Mouse (Mus musculus): ENCODE data around the gene Fam189a1. TPM values are rescaled to one million over a fixed set of nuclear protein-coding genes. Genes with fewer than 3 reads are reported as not detected.

The Fam189a1 gene
- polyA plus RNA-seq, 1 experiment = not detected

DNA sequence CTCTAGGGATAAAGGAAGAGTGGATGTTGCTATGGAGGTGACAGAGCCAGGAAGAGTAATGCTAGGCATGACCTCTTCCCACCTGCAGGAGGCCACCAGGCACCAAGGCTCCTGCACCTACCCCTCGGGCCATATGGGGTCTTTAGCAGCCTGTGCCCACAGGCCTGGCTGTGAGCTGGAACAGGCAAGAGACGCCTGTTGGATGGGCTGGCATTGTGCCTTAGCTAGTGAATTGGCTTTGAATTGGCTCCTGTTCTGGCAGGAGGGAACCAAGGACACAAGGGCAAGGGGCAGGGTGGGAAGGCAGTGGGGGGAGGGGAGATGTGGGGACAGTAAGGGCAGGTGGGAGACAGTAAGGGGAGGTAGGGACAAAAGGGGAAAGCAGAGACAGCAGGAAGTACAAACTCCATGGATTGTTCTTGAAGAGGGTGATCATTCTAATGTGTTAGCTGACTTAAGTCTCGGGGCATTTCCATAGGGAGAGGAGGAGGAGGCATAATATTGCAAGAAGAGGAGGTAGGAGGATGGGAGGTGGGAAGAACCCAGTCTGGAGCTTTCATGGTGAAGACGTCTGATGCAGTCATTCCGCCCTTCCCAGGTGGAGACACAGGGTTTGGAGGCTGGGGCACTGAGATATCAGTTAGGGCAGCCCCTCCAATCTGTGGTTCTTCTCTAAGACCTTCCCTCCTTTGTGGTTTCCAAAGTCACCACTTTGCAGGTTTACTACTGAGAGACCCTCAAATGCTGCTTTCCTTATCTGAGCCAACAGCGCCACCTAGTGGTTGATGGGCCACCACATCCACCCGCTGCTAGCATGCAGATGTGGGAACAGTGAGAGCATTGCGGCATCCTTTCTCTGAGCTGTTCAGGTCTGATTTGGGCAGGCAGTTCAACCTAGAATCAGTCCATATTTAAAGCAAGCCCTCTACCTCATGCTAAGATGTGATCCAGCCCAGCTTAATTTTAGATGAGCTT, 414.8 kb downstream of the Fam189a1 start:
- no peak for TF ChIP-seq GATA1 (IDR thresholded peaks at IDR 0.05; ENCODE audit: low read length)

DNA sequence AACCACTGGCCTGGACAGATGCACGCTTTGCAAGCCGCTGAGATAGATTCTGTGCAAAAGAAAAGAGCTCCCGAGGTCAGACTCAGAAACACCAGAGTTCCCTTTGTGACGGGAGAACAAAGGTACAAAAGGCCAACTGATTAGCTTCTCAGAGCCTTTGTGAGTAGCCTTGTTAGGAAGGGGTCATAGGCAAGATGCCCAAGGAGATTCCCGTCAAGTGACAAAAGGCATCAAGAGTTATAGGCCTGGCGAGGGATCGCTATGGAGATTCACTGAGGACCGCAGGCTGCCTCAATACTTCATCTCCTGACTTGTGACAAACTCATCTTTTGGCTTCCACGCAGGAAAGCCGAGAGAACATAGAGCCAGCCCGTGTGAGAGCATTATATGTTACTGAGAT, 417.2 kb downstream of the Fam189a1 start:
- no peak for TF ChIP-seq GATA1 (IDR thresholded peaks at IDR 0.05; ENCODE audit: low read length)

DNA sequence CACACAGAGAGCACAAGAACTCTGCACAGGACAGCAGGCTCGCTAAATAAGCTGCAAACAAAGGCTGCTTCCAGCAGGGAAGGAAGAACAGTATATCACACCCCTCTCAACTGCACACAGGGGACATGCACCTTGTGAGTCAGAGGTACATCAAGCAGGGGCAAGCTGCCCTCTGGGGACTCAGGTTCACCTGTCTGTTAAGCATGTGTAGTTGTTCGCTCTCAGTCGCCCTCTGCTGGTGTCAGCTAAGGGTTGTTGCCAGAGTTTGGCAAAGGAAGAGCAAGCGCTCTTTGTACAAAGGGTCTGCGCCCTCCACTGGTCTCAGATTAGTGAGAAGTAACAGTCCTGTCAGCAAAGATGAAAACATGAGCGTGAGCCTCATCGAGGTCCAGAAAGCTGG, 426.6 kb downstream of the Fam189a1 start:
- no peak for TF ChIP-seq GATA1 (IDR thresholded peaks at IDR 0.05; ENCODE audit: low read length)

DNA sequence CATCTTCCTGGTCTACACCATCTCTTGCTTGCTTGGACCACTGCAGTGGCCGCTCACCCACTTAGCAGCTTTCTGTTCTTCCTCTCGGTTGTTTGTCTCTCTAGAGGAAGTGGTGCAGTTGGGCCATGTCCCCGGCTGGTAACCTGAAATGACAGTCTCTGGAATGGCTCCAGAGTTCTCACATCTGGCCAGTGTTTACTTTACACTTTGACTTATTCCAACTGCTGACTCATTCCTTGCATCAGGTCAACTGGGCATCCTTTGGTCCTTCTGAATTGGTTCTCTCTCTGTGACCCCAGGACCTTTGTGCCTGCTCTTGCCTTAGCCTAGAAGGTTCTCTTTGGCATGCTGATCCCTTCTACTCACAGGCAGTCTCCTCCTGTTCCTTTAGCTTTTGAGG, 427.6 kb downstream of the Fam189a1 start:
- no peak for TF ChIP-seq GATA1 (IDR thresholded peaks at IDR 0.05; ENCODE audit: low read length)

DNA sequence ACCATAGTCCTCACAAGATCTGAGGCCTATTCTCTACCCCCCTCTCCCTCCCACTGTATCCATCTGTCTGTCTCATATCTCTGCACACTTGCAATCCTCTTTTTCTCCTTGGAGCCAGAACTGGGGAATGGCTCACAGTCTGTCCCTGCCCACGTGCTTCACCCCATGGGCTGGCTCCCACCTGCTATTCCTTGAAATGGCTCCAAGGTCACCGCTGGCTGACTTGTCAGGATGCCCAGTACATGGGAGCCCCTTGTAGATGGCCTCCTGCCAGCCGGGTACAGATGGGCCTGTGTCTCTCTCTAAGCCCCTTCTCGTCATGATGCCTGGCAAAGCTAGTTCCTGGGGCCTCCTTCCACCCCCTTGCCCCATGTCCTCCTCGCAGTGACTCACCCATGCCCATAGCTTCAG, 428.2 kb downstream of the Fam189a1 start:
- TF ChIP-seq GATA1 (IDR thresholded peaks at IDR 0.05; ENCODE audit: low read length) = no peak

DNA sequence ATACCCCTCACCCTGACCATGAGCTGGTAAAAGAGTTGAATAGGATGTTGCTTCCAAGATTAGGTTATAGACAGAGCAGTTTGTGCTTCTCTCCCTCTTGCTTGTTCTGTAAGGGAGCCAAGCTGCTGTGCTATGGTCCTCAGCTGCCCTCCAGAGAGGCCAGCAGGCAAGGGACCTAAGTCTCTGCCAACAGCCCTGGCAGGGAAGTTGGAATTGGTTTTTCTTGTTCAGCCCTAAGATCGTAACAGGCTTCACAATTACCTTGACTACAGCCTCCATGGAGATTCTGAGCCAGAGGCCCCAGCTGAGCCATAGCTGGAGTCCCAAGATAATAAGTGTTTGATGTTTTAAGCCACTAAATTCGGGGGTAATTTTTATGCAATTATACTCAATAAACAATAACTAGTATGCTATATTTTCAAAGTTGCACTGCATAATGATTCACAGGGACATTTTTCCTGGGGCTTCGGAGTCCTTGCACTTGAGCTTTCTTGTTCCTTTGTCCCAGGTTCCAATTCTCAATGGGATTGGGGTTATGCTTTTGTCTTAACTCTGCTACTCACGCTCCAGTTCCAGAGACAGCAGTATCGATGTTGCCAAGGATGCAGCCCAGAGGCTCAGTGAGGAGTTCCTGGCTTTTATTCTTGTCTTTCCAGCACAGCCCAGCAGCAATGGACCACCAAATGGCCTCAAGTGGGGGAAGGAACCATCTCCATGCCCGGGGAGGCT, 430.2 kb downstream of the Fam189a1 start:
- no peak for TF ChIP-seq GATA1 (IDR thresholded peaks at IDR 0.05; ENCODE audit: low read length)

DNA sequence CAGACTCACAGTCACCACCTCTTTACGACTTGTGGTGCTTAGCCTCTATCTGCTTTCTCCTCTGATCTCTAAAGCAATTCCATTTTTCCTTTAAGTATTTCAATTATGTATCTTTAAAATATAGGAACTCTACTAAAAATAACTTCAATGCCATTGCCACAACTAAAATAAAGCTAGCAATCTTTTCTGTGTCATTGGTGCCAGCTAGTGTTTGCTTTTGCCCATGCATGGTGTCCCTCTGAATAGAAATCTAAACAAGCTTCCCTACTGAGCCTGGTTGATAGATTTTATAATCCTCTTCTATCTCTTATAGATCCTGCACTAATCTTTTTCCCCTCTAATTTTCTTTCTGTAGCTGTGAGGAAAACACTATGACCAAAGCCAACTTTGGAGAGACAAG, 432.0 kb downstream of the Fam189a1 start:
- no peak for TF ChIP-seq GATA1 (IDR thresholded peaks at IDR 0.05; ENCODE audit: low read length)

DNA sequence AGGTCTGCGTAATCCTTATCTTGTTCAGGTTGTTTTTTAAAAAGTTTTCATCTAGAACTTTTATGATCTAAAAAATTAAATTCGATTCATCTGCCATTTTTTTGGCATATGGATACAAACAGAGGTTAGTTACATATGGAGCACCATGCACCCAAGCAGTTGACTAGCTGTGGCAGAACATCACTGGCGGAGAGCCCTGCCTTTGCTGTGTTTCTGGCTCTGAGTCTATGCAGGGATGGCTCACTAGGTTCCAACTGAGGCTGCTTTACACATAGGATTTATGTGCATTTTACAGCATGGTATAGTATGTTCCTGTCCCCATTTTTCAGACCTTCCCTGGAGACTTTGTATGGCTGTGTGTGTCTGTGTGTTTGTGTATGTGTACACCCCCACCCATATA, 433.1 kb downstream of the Fam189a1 start:
- no peak for TF ChIP-seq GATA1 (IDR thresholded peaks at IDR 0.05; ENCODE audit: low read length)

DNA sequence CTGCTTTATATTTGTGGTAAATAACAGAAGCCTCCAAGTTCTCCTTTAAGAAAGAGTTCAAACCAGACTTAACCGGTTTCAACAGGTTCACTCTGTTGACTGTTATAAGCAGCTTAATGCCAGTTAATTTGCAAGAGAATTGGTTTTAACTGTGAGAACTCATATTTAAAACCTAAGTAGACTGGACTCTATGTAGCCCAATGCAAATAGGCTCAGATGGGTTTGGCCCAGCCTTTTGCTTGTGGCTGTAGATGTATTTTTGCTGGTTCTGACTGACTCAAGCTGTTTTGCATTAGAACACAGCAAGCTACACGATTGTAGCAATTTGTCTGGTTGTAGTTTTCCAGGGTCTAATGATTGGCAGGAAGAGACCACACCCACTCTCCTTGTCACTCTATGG, 440.1 kb downstream of the Fam189a1 start:
- TF ChIP-seq GATA1 (IDR thresholded peaks at IDR 0.05; ENCODE audit: low read length) = no peak

DNA sequence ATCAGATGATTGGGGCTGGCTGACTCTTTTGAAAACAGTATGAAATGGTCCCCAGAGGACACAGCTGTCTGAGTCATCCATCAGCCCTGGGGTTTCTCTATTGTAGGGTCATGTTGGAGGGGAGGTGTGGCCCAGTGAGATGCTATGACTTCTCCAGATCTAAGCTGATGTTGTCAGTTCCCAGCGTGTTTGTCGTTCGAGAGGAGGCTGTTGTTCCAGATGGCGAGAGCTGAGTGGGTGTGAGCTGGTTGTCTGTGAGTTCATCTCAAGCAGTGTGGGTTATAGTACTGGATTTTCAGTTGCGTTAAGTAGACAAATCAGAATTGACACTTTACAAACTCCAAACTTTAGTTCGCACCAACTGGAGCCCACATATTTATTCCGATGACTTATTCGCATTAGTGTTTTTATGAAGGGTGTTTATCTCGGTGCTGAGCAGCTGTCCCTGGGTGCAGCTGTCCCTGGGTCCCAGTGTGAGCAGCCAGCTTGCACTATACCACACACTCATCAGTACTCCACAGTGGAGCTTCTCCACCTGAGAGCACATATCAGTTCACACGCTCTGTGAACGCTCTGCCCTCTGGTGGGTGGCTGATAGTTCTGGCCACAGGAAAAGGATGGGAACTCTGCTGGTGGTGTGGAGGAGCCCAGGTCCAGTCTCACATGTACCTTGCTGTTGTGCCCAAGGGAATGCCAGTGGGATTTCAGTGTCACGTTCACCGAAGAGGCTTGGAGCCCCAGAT, 446.7 kb downstream of the Fam189a1 start:
- no peak for TF ChIP-seq GATA1 (IDR thresholded peaks at IDR 0.05; ENCODE audit: low read length)

DNA sequence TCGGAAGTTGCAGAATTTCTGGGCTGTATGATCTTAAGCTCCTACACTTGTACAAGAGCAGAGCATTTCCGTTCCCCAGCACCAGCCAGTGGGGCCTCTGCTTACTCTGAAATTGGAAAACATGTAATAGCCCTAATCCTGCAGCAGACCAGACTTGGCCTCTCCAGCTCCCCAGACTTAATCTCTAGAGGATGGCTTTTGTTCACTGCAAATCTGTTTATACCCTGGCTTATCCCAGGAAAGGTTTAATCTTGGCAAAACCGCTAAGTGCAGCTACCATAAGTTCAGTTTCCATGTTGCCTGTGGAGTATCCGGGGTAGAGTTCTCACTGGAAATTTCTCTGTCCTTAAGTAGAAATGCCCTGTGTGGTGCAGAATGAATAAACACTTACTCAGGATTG, 448.2 kb downstream of the Fam189a1 start:
- no peak for TF ChIP-seq GATA1 (IDR thresholded peaks at IDR 0.05; ENCODE audit: low read length)
